Mouse (Mus musculus) kidney, adult 11 months (tissue): Measurements from ENCODE around the gene Sema6b.

Experiments
- DNase-seq: peaks from one replicate; pipeline ENCODE4 v3.0.0; 2022

Gene Sema6b

GRCm38 (mm10) chr17:56078880-56079795 lies 61.0 kb downstream of the Sema6b start, which contains the start of gene Hdgfl2:
Gene Hdgfl2 (plus strand): TSS chr17:56079634.
- DNase-seq: peak; percentile 100

GRCm38 (mm10) chr17:56078361-56078760 lies 61.8 kb downstream of the Sema6b start:
- peak; percentile 52 for DNase-seq

GRCm38 (mm10) chr17:56077523-56077922 lies 62.6 kb downstream of the Sema6b start:
- DNase-seq: no peak

GRCm38 (mm10) chr17:56074827-56075208 lies 65.3 kb downstream of the Sema6b start, which contains the start of gene Ubxn6:
Gene Ubxn6 (minus strand): TSS chr17:56075028.
- DNase-seq: peak; percentile 96

DNA sequence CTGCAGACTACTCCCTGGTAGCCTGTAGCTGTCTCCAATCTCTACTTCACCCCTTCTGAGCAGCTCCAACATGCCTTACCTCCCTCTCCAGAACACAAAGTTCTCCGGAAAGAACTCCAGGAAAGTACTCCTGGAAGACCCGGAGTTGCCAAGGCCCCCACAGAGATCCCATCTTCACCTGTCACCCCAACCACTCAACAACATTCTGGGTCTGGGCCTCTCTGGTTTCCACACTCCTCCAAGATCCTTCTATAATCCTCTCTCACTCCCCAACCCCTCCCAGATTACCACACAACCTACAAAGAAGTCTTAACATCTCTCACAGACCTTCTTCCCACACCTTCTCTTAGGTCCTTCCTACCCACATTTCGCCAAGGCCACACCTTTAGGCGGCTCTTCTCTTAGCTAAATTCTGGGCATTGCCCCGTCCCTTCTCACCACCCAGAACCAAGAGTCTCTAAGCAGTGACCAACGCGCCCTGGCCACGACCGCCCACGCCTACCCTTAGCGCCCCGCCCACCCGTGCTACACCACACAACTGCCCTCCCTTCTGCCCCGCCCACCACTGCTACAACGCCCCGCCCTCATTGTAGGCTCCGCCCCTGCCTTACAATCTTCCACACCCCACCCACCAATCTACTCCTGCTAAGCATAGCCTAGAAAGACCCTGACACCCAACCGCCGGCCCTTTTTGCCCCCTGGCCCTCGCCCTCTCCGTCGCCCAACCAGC lies 65.9 kb downstream of the Sema6b start:
- DNase-seq: peak; percentile 83
